Mouse (Mus musculus): ENCODE results near the gene Sbds.

DNA sequence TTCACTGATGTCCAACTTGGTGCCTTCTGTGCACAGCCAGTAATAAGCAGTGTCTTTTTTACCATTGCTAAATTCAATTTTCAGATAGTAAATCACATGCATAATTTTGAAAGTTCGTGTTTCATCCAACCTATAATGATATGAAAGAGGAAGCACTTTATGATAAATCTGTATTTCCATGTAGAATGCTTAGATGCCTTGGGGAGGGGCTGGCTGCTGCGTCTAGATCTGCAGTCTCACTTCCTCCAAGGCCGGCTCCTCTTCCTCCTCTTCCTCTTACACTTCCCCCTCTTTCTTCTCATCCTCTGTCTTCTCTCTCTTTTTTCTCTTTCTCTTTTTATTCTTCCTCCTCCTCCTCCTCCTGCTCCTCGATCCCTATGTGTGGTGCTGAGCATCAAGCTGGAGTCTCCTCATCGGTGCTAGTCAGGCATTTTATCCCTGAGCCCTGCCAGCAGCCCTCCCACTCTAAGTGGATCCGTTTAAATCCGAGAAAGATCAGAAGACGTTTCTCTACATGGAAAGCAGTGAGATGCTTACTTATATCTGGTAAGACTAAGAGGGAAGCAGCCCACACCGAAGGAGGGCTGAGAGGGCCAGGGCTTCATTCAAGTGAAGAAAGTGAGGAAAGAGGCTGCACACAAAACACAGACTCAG is 27.9 kb upstream of the Sbds start:
- TF ChIP-seq POLR2A (IDR thresholded peaks at IDR 0.05; ENCODE audit: insufficient read depth, low read depth, low read length) (no peak), CTCF (IDR thresholded peaks at IDR 0.05) (no peak), EP300 (IDR thresholded peaks at IDR 0.05; ENCODE audit: insufficient read depth, low read depth, low read length) (no peak)
